Mouse (Mus musculus): Measurements from ENCODE around the gene Ano6.

- no peak for TF ChIP-seq CTCF (IDR thresholded peaks at IDR 0.05; ENCODE audit: low read depth)
- TF ChIP-seq EP300 (IDR thresholded peaks at IDR 0.05; ENCODE audit: low read depth), result no peak
These were observed 44.1 kb upstream of the Ano6 start for GRCm38 (mm10) chr15:95746513-95746912.

All from liver, embryonic 14.5 days (tissue).